Mouse (Mus musculus): ENCODE measurements at regions not wholly inside any gene's neighbourhood (a gene's known extent, or its start where the extent isn't known, plus 50 kb on each side); places are given as distances from the start of the nearest gene placed in this dataset.

DNA sequence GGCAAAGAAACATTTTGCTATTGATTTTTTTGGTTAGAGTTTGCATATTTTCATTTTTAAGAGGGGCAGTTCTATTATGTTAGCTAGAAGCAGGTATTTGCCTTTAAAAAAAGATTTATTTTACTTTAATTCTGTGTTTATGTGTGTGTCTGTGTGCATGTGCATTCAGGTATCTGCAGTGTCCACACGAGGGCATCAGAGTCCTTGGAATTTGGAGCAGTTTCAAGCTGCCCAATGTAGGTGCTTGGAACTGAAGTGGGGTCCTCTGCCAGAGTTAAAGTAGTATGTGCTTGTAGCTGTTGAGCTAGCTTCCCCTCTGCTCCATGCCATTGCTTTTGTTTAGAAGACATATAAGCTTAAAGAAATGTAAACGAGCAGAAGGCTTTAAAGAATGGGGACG lies 89.1 kb downstream of the 9330182O14Rik start:
- 89% methylated on average over 3 of the region's 3 CpGs for WGBS
- Histone ChIP-seq H3K4me2 (ENCODE audit: low read depth, low read length) (no peak overlapping the region), H3K9ac (replicated peaks; ENCODE audit: low read depth, low read length) (no peak overlapping the region), H3K27me3 (ENCODE audit: control insufficient read depth, insufficient read depth, low read length) (no peaks in the 10 kb centered on the region), H3K9me3 (replicated peaks; ENCODE audit: control insufficient read depth, low read length) (peaks cover 3% of the 10 kb centered on the region; the same call in 1 of the 2 replicates), H3K4me3 (ENCODE audit: low read depth, low read length) (no peak overlapping the region), H3K4me1 (ENCODE audit: control insufficient read depth, insufficient read depth) (no peaks in the 10 kb centered on the region), H3K27ac (ENCODE audit: low read depth) (no peak overlapping the region), H3K36me3 (replicated peaks; ENCODE audit: control insufficient read depth, insufficient read depth, low read length) (no peaks in the 10 kb centered on the region)
- TF ChIP-seq CTCF (IDR thresholded peaks at IDR 0.05; ENCODE audit: low read depth) (no peak), EP300 (IDR thresholded peaks at IDR 0.05; ENCODE audit: low read depth) (no peak)
- ATAC-seq (ENCODE audit: insufficient read depth, low read depth) (no peak), DNase-seq (ENCODE audit: low spot score) (no peak)

DNA sequence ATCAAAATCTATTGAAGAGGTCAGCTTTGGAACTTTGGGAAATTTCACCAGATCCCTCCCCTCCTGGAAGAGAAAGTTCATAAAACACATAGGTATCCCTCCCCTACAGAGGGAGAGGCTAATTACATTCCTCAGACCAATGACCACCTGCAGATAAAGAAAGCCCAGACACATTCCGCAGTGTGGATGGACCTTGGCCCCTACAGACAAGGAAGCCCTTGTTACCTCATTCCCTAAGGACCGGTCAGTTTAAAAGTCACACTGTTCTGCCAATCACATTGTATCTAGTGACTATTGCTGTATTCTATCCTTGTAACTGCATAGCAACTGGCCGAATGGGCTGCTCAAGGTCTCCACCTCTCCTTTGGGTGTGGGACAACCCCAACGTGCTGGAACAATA lies 107.6 kb downstream of the 9330182O14Rik start:
- DNase-seq (ENCODE audit: low spot score) = no peak
- Histone ChIP-seq H3K9ac (replicated peaks; ENCODE audit: low read depth, low read length) (no peak overlapping the region), H3K27me3 (ENCODE audit: control insufficient read depth, insufficient read depth, low read length) (no peaks in the 10 kb centered on the region), H3K4me1 (ENCODE audit: control insufficient read depth, insufficient read depth) (no peaks in the 10 kb centered on the region), H3K27ac (ENCODE audit: low read depth) (no peak overlapping the region), H3K4me3 (ENCODE audit: low read depth, low read length) (no peak overlapping the region), H3K9me3 (replicated peaks; ENCODE audit: control insufficient read depth, low read length) (no peaks in the 10 kb centered on the region), H3K4me2 (ENCODE audit: low read depth, low read length) (no peak overlapping the region), H3K36me3 (replicated peaks; ENCODE audit: control insufficient read depth, insufficient read depth, low read length) (no peaks in the 10 kb centered on the region)
- TF ChIP-seq EP300 (IDR thresholded peaks at IDR 0.05; ENCODE audit: low read depth) (no peak), CTCF (IDR thresholded peaks at IDR 0.05; ENCODE audit: low read depth) (no peak)
- WGBS = 72% methylated on average over 4 of the region's 4 CpGs
- no peak for ATAC-seq (ENCODE audit: insufficient read depth, low read depth)

- no peak overlapping the region for H3K27ac ChIP-seq (ENCODE audit: low read depth)
- H3K36me3 ChIP-seq (replicated peaks; ENCODE audit: control insufficient read depth, insufficient read depth, low read length) = no peaks in the 10 kb centered on the region
- no peak for ATAC-seq (ENCODE audit: insufficient read depth, low read depth)
- DNase-seq (ENCODE audit: low spot score) = no peak
- TF ChIP-seq EP300 (IDR thresholded peaks at IDR 0.05; ENCODE audit: low read depth) (no peak), CTCF (IDR thresholded peaks at IDR 0.05; ENCODE audit: low read depth) (no peak)
- H3K4me2 ChIP-seq (ENCODE audit: low read depth, low read length) = no peak overlapping the region
- no peaks in the 10 kb centered on the region for H3K9me3 ChIP-seq (replicated peaks; ENCODE audit: control insufficient read depth, low read length)
- H3K4me3 ChIP-seq (ENCODE audit: low read depth, low read length) = no peak overlapping the region
- 73% methylated on average over 4 of the region's 4 CpGs for WGBS
- H3K4me1 ChIP-seq (ENCODE audit: control insufficient read depth, insufficient read depth) = no peaks in the 10 kb centered on the region
- H3K27me3 ChIP-seq (ENCODE audit: control insufficient read depth, insufficient read depth, low read length) = no peaks in the 10 kb centered on the region
- H3K9ac ChIP-seq (replicated peaks; ENCODE audit: low read depth, low read length) = no peak overlapping the region
Observed at GRCm38 (mm10) chr15:40248966-40249365, 114.8 kb downstream of the 9330182O14Rik start.

GRCm38 (mm10) chr15:40259433-40259832 lies 125.3 kb downstream of the 9330182O14Rik start:
- no peak for DNase-seq (ENCODE audit: low spot score)
- no peak for TF ChIP-seq CTCF (IDR thresholded peaks at IDR 0.05; ENCODE audit: low read depth)
- TF ChIP-seq EP300 (IDR thresholded peaks at IDR 0.05; ENCODE audit: low read depth) = no peak
- Histone ChIP-seq H3K9ac (replicated peaks; ENCODE audit: low read depth, low read length) (no peak overlapping the region), H3K36me3 (replicated peaks; ENCODE audit: control insufficient read depth, insufficient read depth, low read length) (no peaks in the 10 kb centered on the region), H3K4me2 (ENCODE audit: low read depth, low read length) (no peak overlapping the region), H3K4me3 (ENCODE audit: low read depth, low read length) (no peak overlapping the region), H3K4me1 (ENCODE audit: control insufficient read depth, insufficient read depth) (0 out of 2 replicates have a peak, but pooled peaks cover 5% of the 10 kb centered on the region), H3K27me3 (ENCODE audit: control insufficient read depth, insufficient read depth, low read length) (no peaks in the 10 kb centered on the region), H3K9me3 (replicated peaks; ENCODE audit: control insufficient read depth, low read length) (no peaks in the 10 kb centered on the region), H3K27ac (ENCODE audit: low read depth) (no peak overlapping the region)
- 46% methylated on average over 5 of the region's 5 CpGs for WGBS
- no peak for ATAC-seq (ENCODE audit: insufficient read depth, low read depth)

GRCm38 (mm10) chr15:40279021-40279420 lies 144.9 kb downstream of the 9330182O14Rik start:
- Histone ChIP-seq H3K9ac (replicated peaks; ENCODE audit: low read depth, low read length) (no peak overlapping the region), H3K4me3 (ENCODE audit: low read depth, low read length) (no peak overlapping the region), H3K27ac (ENCODE audit: low read depth) (no peak overlapping the region), H3K4me1 (ENCODE audit: control insufficient read depth, insufficient read depth) (no peaks in the 10 kb centered on the region), H3K27me3 (ENCODE audit: control insufficient read depth, insufficient read depth, low read length) (no peaks in the 10 kb centered on the region), H3K36me3 (replicated peaks; ENCODE audit: control insufficient read depth, insufficient read depth, low read length) (no peaks in the 10 kb centered on the region), H3K9me3 (replicated peaks; ENCODE audit: control insufficient read depth, low read length) (no peaks in the 10 kb centered on the region), H3K4me2 (ENCODE audit: low read depth, low read length) (no peak overlapping the region)
- ATAC-seq (ENCODE audit: insufficient read depth, low read depth) (no peak), DNase-seq (ENCODE audit: low spot score) (no peak)
- WGBS = 78% methylated on average over 1 of the region's 1 CpGs
- no peak for TF ChIP-seq EP300 (IDR thresholded peaks at IDR 0.05; ENCODE audit: low read depth)
- TF ChIP-seq CTCF (IDR thresholded peaks at IDR 0.05; ENCODE audit: low read depth) = no peak

- H3K9me3 ChIP-seq (replicated peaks; ENCODE audit: control insufficient read depth, low read length) = no peaks in the 10 kb centered on the region
- no peak for DNase-seq (ENCODE audit: low spot score)
- ATAC-seq (ENCODE audit: insufficient read depth, low read depth) = no peak
- no peaks in the 10 kb centered on the region for H3K4me1 ChIP-seq (ENCODE audit: control insufficient read depth, insufficient read depth)
- no peak overlapping the region for H3K27ac ChIP-seq (ENCODE audit: low read depth)
- no peak overlapping the region for H3K9ac ChIP-seq (replicated peaks; ENCODE audit: low read depth, low read length)
- no peak overlapping the region for H3K4me3 ChIP-seq (ENCODE audit: low read depth, low read length)
- H3K36me3 ChIP-seq (replicated peaks; ENCODE audit: control insufficient read depth, insufficient read depth, low read length) = no peaks in the 10 kb centered on the region
- no peak overlapping the region for H3K4me2 ChIP-seq (ENCODE audit: low read depth, low read length)
- no peaks in the 10 kb centered on the region for H3K27me3 ChIP-seq (ENCODE audit: control insufficient read depth, insufficient read depth, low read length)
- TF ChIP-seq CTCF (IDR thresholded peaks at IDR 0.05; ENCODE audit: low read depth) = no peak
- no peak for TF ChIP-seq EP300 (IDR thresholded peaks at IDR 0.05; ENCODE audit: low read depth)
Observed at GRCm38 (mm10) chr15:40280551-40280950, 146.4 kb downstream of the 9330182O14Rik start.

Data from heart, postnatal 0 days (tissue).